Mouse (Mus musculus) left cerebral cortex, postnatal 25 days (tissue): ENCODE measurements around the gene Zfp710. TPM values are rescaled to one million over a fixed set of nuclear protein-coding genes. Genes with fewer than 3 reads are reported as not detected.

ENCODE experiments used
- DNase-seq, 2 experiments: peaks; one replicate each; pipeline ENCODE4 v3.0.0; 2022; ENCODE audit warnings: low spot score in 2 of 2, mixed read lengths in 1 of 2
- intact Hi-C: fragments of 180-260 bp; cut with DNase I; formaldehyde crosslinking; loops from one replicate; pipeline ENCODE4 v1.15.1; 2025
- total RNA-seq, 2 experiments: library from RNA; stranded (reverse); gene quantifications; 2 replicates each; pipeline ENCODE4 v1.2.3; 2021

Gene Zfp710
- total RNA-seq, 2 experiments from 2014 or later: 19.6 to 21.2 TPM

- no peak for DNase-seq
- intact Hi-C loops: no loop called here
Measured at GRCm38 (mm10) chr7:80073506-80073905, 48.9 kb downstream of the Zfp710 start.

- intact Hi-C loops: no loop called here
Measured at GRCm38 (mm10) chr7:80074921-80075441, 50.4 kb downstream of the Zfp710 start.

GRCm38 (mm10) chr7:80075946-80076583 lies 51.5 kb downstream of the Zfp710 start:
- no peak for DNase-seq
- intact Hi-C loops: no loop called here

More at GRCm38 (mm10) chr7:80074921-80075441, 50.4 kb downstream of the Zfp710 start:
- peak in 1 of 2 experiments; percentile 43 for DNase-seq

- DNase-seq: no peak
- intact Hi-C loops: no loop called here
Measured at GRCm38 (mm10) chr7:80076961-80077716, 52.5 kb downstream of the Zfp710 start.

- peak in 1 of 2 experiments; percentile 34 for DNase-seq
- intact Hi-C loops: loop anchor here (2.0 kb wide), 1 partner anchor 53 kb away; the partner anchor contains the start of gene Zfp710
Measured at GRCm38 (mm10) chr7:80077801-80078200, 53.2 kb downstream of the Zfp710 start.

- intact Hi-C loops: loop anchor here (2.0 kb wide), 1 partner anchor 54 kb away; the partner anchor contains the start of gene Zfp710
Measured at GRCm38 (mm10) chr7:80078792-80079301, 54.2 kb downstream of the Zfp710 start.

GRCm38 (mm10) chr7:80081586-80082554 lies 57.3 kb downstream of the Zfp710 start:
- intact Hi-C loops: loop anchor here (10.0 kb wide), 1 partner anchor 147 kb away; the partner anchor contains the start of gene Arpin

More at GRCm38 (mm10) chr7:80078792-80079301, 54.2 kb downstream of the Zfp710 start:
- peak; percentile 55 to 79 for DNase-seq

GRCm38 (mm10) chr7:80084484-80084931 lies 59.9 kb downstream of the Zfp710 start:
- DNase-seq: peak in 1 of 2 experiments; percentile 28

More at GRCm38 (mm10) chr7:80081586-80082554, 57.3 kb downstream of the Zfp710 start:
- DNase-seq: no peak

GRCm38 (mm10) chr7:80085970-80086715 lies 61.5 kb downstream of the Zfp710 start:
- intact Hi-C loops: loop anchor here (10.0 kb wide), 1 partner anchor 151 kb away; the partner anchor contains the start of gene Arpin
- DNase-seq: no peak

More at GRCm38 (mm10) chr7:80084484-80084931, 59.9 kb downstream of the Zfp710 start:
- intact Hi-C loops: loop anchor here (10.0 kb wide), 1 partner anchor 150 kb away; the partner anchor contains the start of gene Arpin

GRCm38 (mm10) chr7:80088191-80088590 lies 63.6 kb downstream of the Zfp710 start:
- DNase-seq: no peak
- intact Hi-C loops: loop anchor here (10.0 kb wide), 1 partner anchor 153 kb away; the partner anchor contains the start of gene Arpin

GRCm38 (mm10) chr7:80090191-80091003 lies 65.8 kb downstream of the Zfp710 start:
- intact Hi-C loops: no loop called here
- no peak for DNase-seq

- no peak for DNase-seq
- intact Hi-C loops: no loop called here
Measured at GRCm38 (mm10) chr7:80091004-80091865, 66.6 kb downstream of the Zfp710 start.

- intact Hi-C loops: no loop called here
Measured at GRCm38 (mm10) chr7:80091866-80092210, 67.2 kb downstream of the Zfp710 start.

GRCm38 (mm10) chr7:80092351-80093046 lies 67.9 kb downstream of the Zfp710 start:
- intact Hi-C loops: no loop called here

More at GRCm38 (mm10) chr7:80091866-80092210, 67.2 kb downstream of the Zfp710 start:
- no peak for DNase-seq

GRCm38 (mm10) chr7:80094481-80094880 lies 69.9 kb downstream of the Zfp710 start:
- DNase-seq: peak in 1 of 2 experiments; percentile 28
- intact Hi-C loops: no loop called here

More at GRCm38 (mm10) chr7:80092351-80093046, 67.9 kb downstream of the Zfp710 start:
- DNase-seq: peak; percentile 62 to 85
